Mouse (Mus musculus): ENCODE data around the gene Cysrt1. TPM values are rescaled to one million over a fixed set of nuclear protein-coding genes. Genes with fewer than 3 reads are reported as not detected.

The Cysrt1 gene
- polyA plus RNA-seq, 1 experiment from 2014 or later, result 0.75 TPM

GRCm38 (mm10) chr2:25193330-25193770 is 48.9 kb downstream of the Cysrt1 start:
- H3K27me3 ChIP-seq (ENCODE audit: insufficient read depth, low read length), result no peaks in the 10 kb centered on the region
- DNase-seq (ENCODE audit: low spot score), result peak; percentile 96
- peak; percentile 83 for ATAC-seq (replicated peaks; ENCODE audit: low FRiP score, low read depth)
- peak overlapping the region; percentile 43; the same call in 1 of the 2 replicates for H3K27ac ChIP-seq
- 0 out of 2 replicates have a peak overlapping the region, but pooled peaks have one; percentile 2 for H3K4me3 ChIP-seq (replicated peaks; ENCODE audit: low read depth, low read length)
- H3K4me2 ChIP-seq (ENCODE audit: low read length), result peak overlapping the region; percentile 65; the same call in 1 of the 2 replicates
- peaks cover 14% of the 10 kb centered on the region for H3K4me1 ChIP-seq (replicated peaks; ENCODE audit: insufficient read depth, low read length)
- H3K36me3 ChIP-seq (ENCODE audit: insufficient read depth, low read length), result no peaks in the 10 kb centered on the region
- H3K9me3 ChIP-seq (replicated peaks; ENCODE audit: low read length), result no peaks in the 10 kb centered on the region
- peak; percentile 97 for TF ChIP-seq CTCF (IDR thresholded peaks at IDR 0.05; ENCODE audit: low read depth)
- no peak overlapping the region for H3K9ac ChIP-seq (ENCODE audit: low read depth, low read length)
- WGBS, result under 1% methylated on average over 6 of the region's 6 CpGs

Other genes with a start within 250 kb of the Cysrt1 start
- 71.0 and 74.6 TPM in 2 replicates for gene Nsmf, start 188.1 kb downstream of the Cysrt1 start, polyA plus RNA-seq (2015; fragmentation: Nextera tagmentation; extraction: Ambion mirVana)
- 6.2 TPM in 2 replicates for gene Entpd8, start 162.1 kb downstream of the Cysrt1 start, polyA plus RNA-seq (2015; fragmentation: Nextera tagmentation; extraction: Ambion mirVana)
- 0.41 and 0.43 TPM in 2 replicates for gene Noxa1, start 147.3 kb downstream of the Cysrt1 start, polyA plus RNA-seq (2015; fragmentation: Nextera tagmentation; extraction: Ambion mirVana)
- gene Nrarp, start 61.7 kb downstream of the Cysrt1 start, polyA plus RNA-seq (2015; fragmentation: Nextera tagmentation; extraction: Ambion mirVana), result 19.9 and 21.6 TPM in 2 replicates
- 10.8 and 12.0 TPM in 2 replicates for gene Tor4a, start 45.6 kb downstream of the Cysrt1 start, polyA plus RNA-seq (2015; fragmentation: Nextera tagmentation; extraction: Ambion mirVana)
- gene Nelfb, start 31.0 kb downstream of the Cysrt1 start, polyA plus RNA-seq (2015; fragmentation: Nextera tagmentation; extraction: Ambion mirVana), result 74.0 and 82.3 TPM in 2 replicates
- gene Stpg3, start 27.8 kb downstream of the Cysrt1 start, polyA plus RNA-seq (2015; fragmentation: Nextera tagmentation; extraction: Ambion mirVana), result 0.29 and 0.43 TPM in 2 replicates
- gene Fam166a, start 23.7 kb downstream of the Cysrt1 start, polyA plus RNA-seq (2015; fragmentation: Nextera tagmentation; extraction: Ambion mirVana), result 0.28 and 0.62 TPM in 2 replicates
- 339 and 384 TPM in 2 replicates for gene Tubb4b, start 17.8 kb downstream of the Cysrt1 start, polyA plus RNA-seq (2015; fragmentation: Nextera tagmentation; extraction: Ambion mirVana)
- 1.5 and 1.6 TPM in 2 replicates for gene Slc34a3, start 8.1 kb downstream of the Cysrt1 start, polyA plus RNA-seq (2015; fragmentation: Nextera tagmentation; extraction: Ambion mirVana)
- gene Rnf224, start 5.7 kb downstream of the Cysrt1 start, polyA plus RNA-seq (2015; fragmentation: Nextera tagmentation; extraction: Ambion mirVana), result 0.16 and 0.28 TPM in 2 replicates
- 24.2 and 27.4 TPM in 2 replicates for gene Rnf208, start 197 bp downstream of the Cysrt1 start, polyA plus RNA-seq (2015; fragmentation: Nextera tagmentation; extraction: Ambion mirVana)
- gene AL732309.1, start 4.4 kb upstream of the Cysrt1 start, polyA plus RNA-seq (2015; fragmentation: Nextera tagmentation; extraction: Ambion mirVana), result 2.7 and 3.7 TPM in 2 replicates
- 42.6 and 46.7 TPM in 2 replicates for gene Tmem203, start 13.0 kb upstream of the Cysrt1 start, polyA plus RNA-seq (2015; fragmentation: Nextera tagmentation; extraction: Ambion mirVana)
- 17.1 and 18.0 TPM in 2 replicates for gene Tprn, start 20.2 kb upstream of the Cysrt1 start, polyA plus RNA-seq (2015; fragmentation: Nextera tagmentation; extraction: Ambion mirVana)
- 172 TPM in 2 replicates for gene Ssna1, start 30.0 kb upstream of the Cysrt1 start, polyA plus RNA-seq (2015; fragmentation: Nextera tagmentation; extraction: Ambion mirVana)
- gene Anapc2, start 30.0 kb upstream of the Cysrt1 start, polyA plus RNA-seq (2015; fragmentation: Nextera tagmentation; extraction: Ambion mirVana), result 79.4 and 84.0 TPM in 2 replicates
- gene Tmem210, start 45.7 kb upstream of the Cysrt1 start, polyA plus RNA-seq (2015; fragmentation: Nextera tagmentation; extraction: Ambion mirVana), result not detected in 2 replicates
- 0.29 and 0.48 TPM in 2 replicates for gene Lrrc26, start 47.5 kb upstream of the Cysrt1 start, polyA plus RNA-seq (2015; fragmentation: Nextera tagmentation; extraction: Ambion mirVana)
- gene Grin1, start 76.7 kb upstream of the Cysrt1 start, polyA plus RNA-seq (2015; fragmentation: Nextera tagmentation; extraction: Ambion mirVana), result 0.58 and 0.66 TPM in 2 replicates
- 57.9 and 59.6 TPM in 2 replicates for gene Man1b1, start 89.9 kb upstream of the Cysrt1 start, polyA plus RNA-seq (2015; fragmentation: Nextera tagmentation; extraction: Ambion mirVana)
- 28.5 and 31.5 TPM in 2 replicates for gene Dpp7, start 113.9 kb upstream of the Cysrt1 start, polyA plus RNA-seq (2015; fragmentation: Nextera tagmentation; extraction: Ambion mirVana)
- gene Uap1l1, start 123.2 kb upstream of the Cysrt1 start, polyA plus RNA-seq (2015; fragmentation: Nextera tagmentation; extraction: Ambion mirVana), result 80.5 and 92.8 TPM in 2 replicates
- 17.9 and 19.3 TPM in 2 replicates for gene Sapcd2, start 129.9 kb upstream of the Cysrt1 start, polyA plus RNA-seq (2015; fragmentation: Nextera tagmentation; extraction: Ambion mirVana)
- 6.9 and 7.8 TPM in 2 replicates for gene Entpd2, start 153.4 kb upstream of the Cysrt1 start, polyA plus RNA-seq (2015; fragmentation: Nextera tagmentation; extraction: Ambion mirVana)
- gene Npdc1, start 156.9 kb upstream of the Cysrt1 start, polyA plus RNA-seq (2015; fragmentation: Nextera tagmentation; extraction: Ambion mirVana), result 43.9 and 49.9 TPM in 2 replicates
- 0.06 TPM in 1 of 2 replicates, not detected in the other for gene Fut7, start 180.8 kb upstream of the Cysrt1 start, polyA plus RNA-seq (2015; fragmentation: Nextera tagmentation; extraction: Ambion mirVana)
- 9.7 and 9.8 TPM in 2 replicates for gene Abca2, start 186.3 kb upstream of the Cysrt1 start, polyA plus RNA-seq (2015; fragmentation: Nextera tagmentation; extraction: Ambion mirVana)
- 7.7 and 10.3 TPM in 2 replicates for gene Clic3, start 214.4 kb upstream of the Cysrt1 start, polyA plus RNA-seq (2015; fragmentation: Nextera tagmentation; extraction: Ambion mirVana)
- 42.0 and 45.0 TPM in 2 replicates for gene Paxx, start 218.6 kb upstream of the Cysrt1 start, polyA plus RNA-seq (2015; fragmentation: Nextera tagmentation; extraction: Ambion mirVana)
- 11.5 and 13.1 TPM in 2 replicates for gene Ptgds, start 227.6 kb upstream of the Cysrt1 start, polyA plus RNA-seq (2015; fragmentation: Nextera tagmentation; extraction: Ambion mirVana)

Measured in kidney, postnatal 0 days (tissue).